Mouse (Mus musculus) layer of hippocampus, postnatal 10 days (tissue): Measurements from ENCODE around the gene 3110082I17Rik. TPM values are rescaled to one million over a fixed set of nuclear protein-coding genes. Genes with fewer than 3 reads are reported as not detected.

Experiments
- microRNA-seq, 2 experiments: library from miRNA; unstranded; fragments of <30 nt; microRNA quantifications; one replicate each; pipeline ENCODE4 v1.2.0; 2021
- total RNA-seq, 2 experiments: library from RNA; stranded (reverse); gene quantifications; 2 replicates each; pipeline ENCODE4 v1.2.3; 2021

Gene 3110082I17Rik
- total RNA-seq, 2 experiments from 2014 or later = 19.3 to 21.0 TPM

Small RNA genes within 50 kb of the gene (microRNA-seq; reads per million reads assigned to microRNA genes)
- gene Mir339 = 585 to 726 reads per million in 2 experiments

Other genes starting within 250 kb of the 3110082I17Rik start
- gene Get4, start 208.2 kb downstream of the 3110082I17Rik start, total RNA-seq = 10 to 100 TPM; 51.7 to 60.2 TPM
- 100 to 1,000 TPM; 255 to 270 TPM for gene Adap1, start 134.9 kb downstream of the 3110082I17Rik start, total RNA-seq
- 10 to 100 TPM; 74.9 to 79.5 TPM for gene Cox19, start 109.1 kb downstream of the 3110082I17Rik start, total RNA-seq
- gene Cyp2w1, start 107.9 kb downstream of the 3110082I17Rik start, total RNA-seq = not detected
- 1 to 10 TPM; 6.8 to 7.8 TPM for gene Gpr146, start 82.8 kb downstream of the 3110082I17Rik start, total RNA-seq
- gene C130050O18Rik, start 55.2 kb downstream of the 3110082I17Rik start, total RNA-seq = under 1 TPM; 0.22 to 0.32 TPM
- 1 to 10 TPM; 3.7 to 3.8 TPM for gene Gper1, start 37.4 kb downstream of the 3110082I17Rik start, total RNA-seq
- 10 to 100 TPM; 78.9 to 81.7 TPM for gene Zfand2a, start 24.0 kb upstream of the 3110082I17Rik start, total RNA-seq
- gene Uncx, start 83.0 kb upstream of the 3110082I17Rik start, total RNA-seq = under 1 TPM in 1 of 2 experiments, not detected in 1; 0.13 TPM